Mouse (Mus musculus) left cerebral cortex, postnatal 36 days (tissue): Measurements from ENCODE around the gene Dhx29. TPM values are rescaled to one million over a fixed set of nuclear protein-coding genes. Genes with fewer than 3 reads are reported as not detected.
"Not testable (repeated sequence)": the region's sequence is repeated elsewhere in the genome, so short reads cannot be mapped to it uniquely, and the experiment has no call there.

ENCODE experiments used
- DNase-seq, 2 experiments: peaks; one replicate each; pipeline ENCODE4 v3.0.0; 2021 to 2022; ENCODE audit warnings: low spot score in 2 of 2, mixed read lengths in 1 of 2
- intact Hi-C: fragments of 180-260 bp; cut with DNase I; formaldehyde crosslinking; loops from one replicate; pipeline ENCODE4 v1.15.1; 2025
- total RNA-seq, 2 experiments: library from RNA; stranded (reverse); gene quantifications; 2 replicates each; pipeline ENCODE4 v1.2.3; 2021

Gene Dhx29
- total RNA-seq, 2 experiments from 2014 or later = 19.1 to 21.0 TPM

GRCm38 (mm10) chr13:112985605-112986450 is 58.6 kb downstream of the Dhx29 start:
- intact Hi-C loops = loop anchor here (2.0 to 5.0 kb wide), 2 partner anchors 49 to 59 kb away; partner anchors contain the start of genes Cdc20b, Dhx29 and Mtrex
- no peak for DNase-seq

GRCm38 (mm10) chr13:112986451-112986950 is 59.2 kb downstream of the Dhx29 start:
- intact Hi-C loops = loop anchor here (2.0 to 5.0 kb wide), 2 partner anchors 48 to 59 kb away; partner anchors contain the start of genes Cdc20b, Dhx29 and Mtrex

GRCm38 (mm10) chr13:112987532-112987943 is 60.3 kb downstream of the Dhx29 start, which contains the start of gene Ccno:
Gene Ccno, plus strand, starts transcription at chr13:112987802.
- intact Hi-C loops = loop anchor here (2.0 to 5.0 kb wide), 2 partner anchors 47 to 60 kb away; partner anchors contain the start of genes Cdc20b, Dhx29 and Mtrex
- peak; percentile 91 to 94 for DNase-seq

More at GRCm38 (mm10) chr13:112986451-112986950, 59.2 kb downstream of the Dhx29 start:
- DNase-seq = no peak

- DNase-seq = no peak
Observed at GRCm38 (mm10) chr13:112987991-112988390, 60.7 kb downstream of the Dhx29 start.

GRCm38 (mm10) chr13:112988866-112989265 is 61.6 kb downstream of the Dhx29 start:
- intact Hi-C loops = loop anchor here (5.0 kb wide), 1 partner anchor 62 kb away; the partner anchor contains the start of genes Dhx29 and Mtrex
- DNase-seq = no peak

More at GRCm38 (mm10) chr13:112987991-112988390, 60.7 kb downstream of the Dhx29 start:
- intact Hi-C loops = loop anchor here (2.0 to 5.0 kb wide), 2 partner anchors 47 to 61 kb away; partner anchors contain the start of genes Cdc20b, Dhx29 and Mtrex

- intact Hi-C loops = loop anchor here (5.0 kb wide), 1 partner anchor 62 kb away; the partner anchor contains the start of genes Dhx29 and Mtrex
- no peak for DNase-seq
Observed at GRCm38 (mm10) chr13:112989541-112989940, 62.3 kb downstream of the Dhx29 start.

- no peak for DNase-seq
- intact Hi-C loops = no loop called here
Observed at GRCm38 (mm10) chr13:112990346-112990745, 63.1 kb downstream of the Dhx29 start.

- DNase-seq = peak in 1 of 2 experiments; percentile 6
- intact Hi-C loops = no loop called here
Observed at GRCm38 (mm10) chr13:112993531-112994152, 66.4 kb downstream of the Dhx29 start, which contains the start of gene Mcidas. Gene Mcidas, plus strand, starts transcription at chr13:112993845.

GRCm38 (mm10) chr13:112994191-112994590 is 66.9 kb downstream of the Dhx29 start:
- intact Hi-C loops = no loop called here
- DNase-seq = peak; percentile 38

GRCm38 (mm10) chr13:112996407-112996806 is 69.2 kb downstream of the Dhx29 start:
- DNase-seq = no peak
- intact Hi-C loops = no loop called here

- intact Hi-C loops = no loop called here
Observed at GRCm38 (mm10) chr13:112997369-112997768, 70.1 kb downstream of the Dhx29 start.

GRCm38 (mm10) chr13:112998427-112999201 is 71.4 kb downstream of the Dhx29 start:
- intact Hi-C loops = no loop called here
- peak; percentile 60 to 66 for DNase-seq

More at GRCm38 (mm10) chr13:112997369-112997768, 70.1 kb downstream of the Dhx29 start:
- no peak for DNase-seq

- no peak for DNase-seq
- intact Hi-C loops = no loop called here
Observed at GRCm38 (mm10) chr13:113000090-113000489, 72.8 kb downstream of the Dhx29 start.

- intact Hi-C loops = no loop called here
- no peak for DNase-seq
Observed at GRCm38 (mm10) chr13:113000576-113001318, 73.5 kb downstream of the Dhx29 start.

- intact Hi-C loops = no loop called here
- no peak for DNase-seq
Observed at GRCm38 (mm10) chr13:113012683-113013082, 85.4 kb downstream of the Dhx29 start.

- DNase-seq, intact Hi-C loops: not testable (repeated sequence)
Observed at GRCm38 (mm10) chr13:113013174-113013953, 86.1 kb downstream of the Dhx29 start.
